Mouse (Mus musculus): ENCODE data around the gene Arhgap10. TPM values are rescaled to one million over a fixed set of nuclear protein-coding genes. Genes with fewer than 3 reads are reported as not detected.

Arhgap10 gene
- polyA plus RNA-seq, 1 experiment: 22.4 TPM

DNA sequence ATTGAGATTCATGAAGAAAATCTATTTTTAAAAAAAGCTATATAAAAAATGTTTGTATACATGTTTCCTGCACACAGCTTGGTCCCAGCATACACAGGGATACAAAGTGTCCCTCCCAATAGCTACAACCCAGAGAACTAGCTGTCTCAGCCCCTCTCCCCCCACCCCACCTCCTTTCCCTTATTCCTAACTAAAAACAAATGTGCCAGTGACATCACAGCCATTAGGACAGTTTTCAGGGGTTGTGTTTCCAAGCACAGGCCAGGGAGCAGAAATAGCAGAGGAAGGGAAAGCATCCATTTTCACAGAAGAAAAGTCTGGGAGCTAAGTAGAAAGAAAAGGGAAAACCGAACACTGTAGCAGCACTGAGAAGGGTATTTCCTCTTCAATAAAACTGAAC, 163.6 kb downstream of the Arhgap10 start:
- TF ChIP-seq CTCF (IDR thresholded peaks at IDR 0.05; ENCODE audit: extremely low read depth, insufficient read depth, low read length): no peak
- TF ChIP-seq POLR2A (IDR thresholded peaks at IDR 0.05; ENCODE audit: extremely low read depth, insufficient read depth, low read length): no peak
- peaks cover 2% of the 10 kb centered on the region; the same call in 1 of the 2 replicates for H3K4me1 ChIP-seq (ENCODE audit: control insufficient read depth, insufficient read depth, low read length)

DNA sequence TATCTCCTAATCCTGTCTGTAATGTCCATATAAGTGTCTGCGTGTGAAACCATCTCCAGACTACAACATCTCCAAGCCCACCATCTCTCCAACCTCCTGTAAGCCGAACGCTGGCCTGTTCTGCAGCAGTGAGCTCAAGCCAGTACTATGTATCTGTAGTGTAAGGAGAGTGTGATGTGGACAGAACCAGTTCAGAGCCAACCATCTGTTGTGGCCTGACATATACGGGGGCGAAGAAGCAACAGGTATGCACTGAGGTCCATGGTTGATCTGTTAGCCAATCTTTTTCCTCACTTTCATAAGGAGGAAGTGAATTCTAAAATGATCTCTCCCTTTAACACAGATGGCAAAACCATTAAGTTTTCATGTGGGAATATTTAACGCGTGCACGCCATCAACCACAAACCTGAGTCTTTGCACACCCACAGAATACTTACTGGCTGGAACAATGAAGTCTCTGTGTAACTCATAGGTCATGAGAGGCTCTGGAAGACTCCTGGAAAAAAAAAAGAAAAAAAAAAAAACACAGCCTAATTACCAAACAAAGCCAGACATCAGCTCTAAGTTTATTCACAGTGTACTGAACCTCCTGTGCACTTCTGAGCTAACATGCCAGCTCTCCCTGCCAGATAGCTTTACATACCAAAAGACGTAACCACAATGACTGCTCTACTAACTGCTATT, 166.4 kb downstream of the Arhgap10 start:
- H3K27ac ChIP-seq (ENCODE audit: insufficient read depth, low read length): no peak overlapping the region
- peaks cover 2% of the 10 kb centered on the region; the same call in 1 of the 2 replicates for H3K4me1 ChIP-seq (ENCODE audit: control insufficient read depth, insufficient read depth, low read length)
- TF ChIP-seq CTCF (IDR thresholded peaks at IDR 0.05; ENCODE audit: extremely low read depth, insufficient read depth, low read length) (no peak), POLR2A (IDR thresholded peaks at IDR 0.05; ENCODE audit: extremely low read depth, insufficient read depth, low read length) (no peak)
- no peak overlapping the region for H3K4me3 ChIP-seq (ENCODE audit: insufficient read depth, low read length)

More for the DNA sequence above, 163.6 kb downstream of the Arhgap10 start:
- Histone ChIP-seq H3K27ac (ENCODE audit: insufficient read depth, low read length) (no peak overlapping the region), H3K4me3 (ENCODE audit: insufficient read depth, low read length) (no peak overlapping the region)

DNA sequence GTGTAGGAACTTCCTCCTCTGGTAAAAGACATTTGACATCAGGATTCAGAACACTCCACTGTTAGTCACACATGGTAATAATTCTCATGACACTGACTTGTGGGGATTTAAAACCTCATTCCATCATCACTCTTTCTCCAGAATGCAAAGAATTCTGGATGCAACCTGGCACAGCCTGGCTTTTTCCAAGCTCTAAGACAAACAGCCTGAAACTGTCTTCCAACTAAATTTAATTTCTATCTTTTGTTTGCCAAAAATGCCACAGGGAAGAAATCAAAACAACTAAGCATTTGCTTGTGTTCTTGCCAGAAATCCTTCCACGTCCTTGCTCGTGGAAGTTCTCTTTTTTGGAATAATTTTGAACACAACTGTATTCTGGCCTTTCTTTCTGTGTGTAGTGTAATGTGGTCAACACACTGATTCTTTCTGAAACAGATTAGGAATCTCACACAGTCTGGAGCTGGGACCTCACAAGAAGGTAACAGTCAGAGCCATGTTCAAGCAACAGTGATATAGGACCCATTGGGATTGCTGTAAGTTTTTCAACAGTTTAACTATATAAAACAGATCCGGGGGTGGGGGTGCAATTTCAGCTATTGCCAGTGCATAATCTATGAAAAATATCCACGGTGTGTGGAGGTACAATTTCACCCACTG, 167.5 kb downstream of the Arhgap10 start:
- H3K27ac ChIP-seq (ENCODE audit: insufficient read depth, low read length): no peak overlapping the region
- H3K4me1 ChIP-seq (ENCODE audit: control insufficient read depth, insufficient read depth, low read length): no peaks in the 10 kb centered on the region; the same call in 1 of the 2 replicates
- no peak for TF ChIP-seq POLR2A (IDR thresholded peaks at IDR 0.05; ENCODE audit: extremely low read depth, insufficient read depth, low read length)
- no peak for TF ChIP-seq CTCF (IDR thresholded peaks at IDR 0.05; ENCODE audit: extremely low read depth, insufficient read depth, low read length)
- H3K4me3 ChIP-seq (ENCODE audit: insufficient read depth, low read length): no peak overlapping the region

DNA sequence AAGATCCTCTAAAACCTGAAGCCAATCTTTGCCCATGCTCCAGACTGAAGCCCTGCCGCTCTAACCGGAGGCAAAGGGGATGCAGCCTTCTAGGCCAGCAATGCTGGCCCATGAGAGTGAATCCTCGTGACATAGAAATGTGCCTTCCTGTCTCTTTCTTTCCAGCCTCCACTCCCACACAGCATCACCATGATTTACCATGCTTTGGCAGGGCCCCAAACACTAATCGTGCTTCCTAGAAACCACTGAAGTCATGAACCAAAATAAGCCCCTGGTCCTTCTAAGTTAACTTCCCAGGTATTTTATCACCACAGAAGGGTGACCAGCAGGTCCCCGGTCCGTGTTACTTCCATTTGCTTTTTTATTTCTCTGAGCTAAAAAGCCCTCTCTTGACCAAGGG, 173.8 kb downstream of the Arhgap10 start:
- TF ChIP-seq CTCF (IDR thresholded peaks at IDR 0.05; ENCODE audit: extremely low read depth, insufficient read depth, low read length) (no peak), POLR2A (IDR thresholded peaks at IDR 0.05; ENCODE audit: extremely low read depth, insufficient read depth, low read length) (no peak)
- Histone ChIP-seq H3K4me1 (ENCODE audit: control insufficient read depth, insufficient read depth, low read length) (no peaks in the 10 kb centered on the region; the same call in 1 of the 2 replicates), H3K27ac (ENCODE audit: insufficient read depth, low read length) (no peak overlapping the region), H3K4me3 (ENCODE audit: insufficient read depth, low read length) (no peak overlapping the region)

DNA sequence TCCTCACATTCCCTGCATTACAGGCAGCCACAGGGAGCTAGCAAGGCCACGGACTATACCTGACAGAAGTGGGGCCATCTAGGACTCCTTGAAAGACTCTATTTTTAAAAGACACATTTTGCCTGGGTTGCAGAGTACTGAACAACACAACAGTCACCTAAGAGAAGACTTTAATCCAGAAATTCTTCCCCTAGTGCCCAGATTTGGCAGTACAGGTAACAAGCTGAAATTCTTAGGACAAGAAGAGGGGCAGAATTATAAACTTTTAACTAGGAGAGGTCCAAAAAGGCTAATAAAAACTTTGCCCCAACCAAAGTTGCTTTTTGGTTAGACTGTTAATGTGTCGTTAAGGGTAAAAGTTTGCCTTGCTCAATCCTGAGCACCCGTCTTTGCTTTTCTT, 174.4 kb downstream of the Arhgap10 start:
- Histone ChIP-seq H3K4me3 (ENCODE audit: insufficient read depth, low read length) (no peak overlapping the region), H3K4me1 (ENCODE audit: control insufficient read depth, insufficient read depth, low read length) (no peaks in the 10 kb centered on the region; the same call in 1 of the 2 replicates), H3K27ac (ENCODE audit: insufficient read depth, low read length) (no peak overlapping the region)
- TF ChIP-seq POLR2A (IDR thresholded peaks at IDR 0.05; ENCODE audit: extremely low read depth, insufficient read depth, low read length) (no peak), CTCF (IDR thresholded peaks at IDR 0.05; ENCODE audit: extremely low read depth, insufficient read depth, low read length) (no peak)

DNA sequence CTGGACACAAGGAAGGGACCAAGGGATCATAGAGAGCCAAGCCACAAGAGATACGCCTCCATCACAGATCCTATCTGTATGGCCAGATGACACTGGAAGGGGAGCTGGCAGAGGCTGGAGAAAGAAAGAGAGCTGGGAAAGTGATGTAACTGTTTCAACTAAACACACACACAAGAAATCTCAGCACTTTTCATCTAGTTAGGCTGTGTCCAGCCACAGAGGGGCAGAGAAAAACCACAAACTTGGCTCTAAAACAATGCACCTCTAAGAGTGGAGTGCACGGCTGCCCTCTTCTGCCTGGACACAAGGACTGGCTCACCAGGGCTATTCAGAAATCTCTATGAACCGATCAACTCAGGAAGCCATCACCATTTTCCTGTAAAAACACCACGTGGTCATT, 175.6 kb downstream of the Arhgap10 start:
- TF ChIP-seq POLR2A (IDR thresholded peaks at IDR 0.05; ENCODE audit: extremely low read depth, insufficient read depth, low read length) (no peak), CTCF (IDR thresholded peaks at IDR 0.05; ENCODE audit: extremely low read depth, insufficient read depth, low read length) (no peak)
- H3K27ac ChIP-seq (ENCODE audit: insufficient read depth, low read length): no peak overlapping the region
- H3K4me3 ChIP-seq (ENCODE audit: insufficient read depth, low read length): no peak overlapping the region
- H3K4me1 ChIP-seq (ENCODE audit: control insufficient read depth, insufficient read depth, low read length): no peaks in the 10 kb centered on the region

DNA sequence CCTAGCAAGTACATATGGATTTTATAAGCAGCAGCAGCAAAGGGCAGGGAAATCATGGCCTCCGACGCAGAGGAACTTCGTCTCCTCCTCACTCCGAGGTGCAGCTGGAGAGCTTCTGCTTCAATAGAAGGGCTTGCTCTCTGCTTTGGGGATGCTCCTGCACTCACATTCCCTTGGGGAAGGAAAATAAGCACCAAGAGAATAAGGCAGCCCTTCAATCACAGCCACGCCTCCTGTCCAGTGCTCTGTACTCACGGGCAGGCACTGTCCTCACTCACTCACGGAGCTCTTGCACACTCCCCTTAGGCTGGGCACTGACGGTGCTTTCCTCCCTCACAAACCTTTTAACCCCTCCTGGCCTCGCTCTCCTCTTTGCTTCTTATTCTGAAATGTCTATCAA, 176.4 kb downstream of the Arhgap10 start:
- TF ChIP-seq POLR2A (IDR thresholded peaks at IDR 0.05; ENCODE audit: extremely low read depth, insufficient read depth, low read length) (no peak), CTCF (IDR thresholded peaks at IDR 0.05; ENCODE audit: extremely low read depth, insufficient read depth, low read length) (no peak)
- no peak overlapping the region for H3K27ac ChIP-seq (ENCODE audit: insufficient read depth, low read length)
- no peaks in the 10 kb centered on the region for H3K4me1 ChIP-seq (ENCODE audit: control insufficient read depth, insufficient read depth, low read length)
- no peak overlapping the region for H3K4me3 ChIP-seq (ENCODE audit: insufficient read depth, low read length)

DNA sequence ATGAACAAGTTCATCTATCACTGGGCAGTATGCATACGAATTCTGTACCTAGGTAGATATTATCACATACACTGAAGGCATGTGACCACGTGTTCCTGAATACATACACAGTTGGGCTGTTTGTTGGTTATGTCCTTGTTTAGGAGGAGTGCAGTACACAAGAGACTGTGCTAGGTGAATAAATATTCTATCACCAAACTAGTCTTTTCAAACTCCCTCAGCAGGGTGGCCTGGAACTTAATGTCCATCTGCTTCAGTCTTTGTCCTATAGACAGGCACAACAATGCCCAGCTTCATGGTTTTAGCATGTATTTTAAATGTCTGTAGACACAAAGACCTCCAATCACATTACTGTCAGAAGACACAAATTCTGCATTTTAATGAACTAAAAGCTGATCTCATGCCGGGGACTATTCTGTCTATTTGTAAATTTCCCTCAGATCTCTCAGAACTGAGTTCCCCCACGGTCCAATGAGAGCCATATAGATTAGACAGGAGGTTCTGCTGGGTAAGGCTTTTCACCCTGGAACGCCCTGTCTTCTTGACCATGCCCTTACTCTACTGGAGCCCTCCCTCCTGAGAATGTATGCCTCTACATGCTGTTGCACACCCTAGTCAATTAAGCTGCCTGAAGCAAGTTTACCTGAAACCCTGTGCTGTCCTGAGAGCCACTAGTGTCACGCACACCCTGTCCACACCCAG, 177.6 kb downstream of the Arhgap10 start:
- Histone ChIP-seq H3K27ac (ENCODE audit: insufficient read depth, low read length) (no peak overlapping the region), H3K4me3 (ENCODE audit: insufficient read depth, low read length) (no peak overlapping the region), H3K4me1 (ENCODE audit: control insufficient read depth, insufficient read depth, low read length) (no peaks in the 10 kb centered on the region)
- TF ChIP-seq CTCF (IDR thresholded peaks at IDR 0.05; ENCODE audit: extremely low read depth, insufficient read depth, low read length) (no peak), POLR2A (IDR thresholded peaks at IDR 0.05; ENCODE audit: extremely low read depth, insufficient read depth, low read length) (no peak)

DNA sequence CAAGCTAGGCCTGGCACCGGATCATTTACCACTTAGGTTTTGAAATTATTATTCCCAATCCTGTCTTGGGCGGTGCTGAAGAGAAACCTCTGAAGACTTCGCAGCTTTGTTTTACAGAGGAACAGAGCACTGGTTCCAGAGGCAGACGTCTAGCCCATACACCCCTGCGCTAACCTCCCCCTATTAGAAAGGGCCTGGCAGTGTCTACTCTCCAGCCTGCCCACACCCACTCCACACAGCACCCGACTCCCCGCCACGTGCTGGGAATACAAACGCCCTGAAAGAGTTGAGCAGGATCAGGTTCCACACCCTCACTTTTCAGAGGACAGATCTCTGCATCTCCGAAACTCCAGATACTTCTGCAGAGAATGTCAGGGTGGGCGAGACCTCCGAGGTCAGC, 180.5 kb downstream of the Arhgap10 start:
- TF ChIP-seq CTCF (IDR thresholded peaks at IDR 0.05; ENCODE audit: extremely low read depth, insufficient read depth, low read length): no peak
- no peak overlapping the region for H3K4me3 ChIP-seq (ENCODE audit: insufficient read depth, low read length)
- no peak overlapping the region for H3K27ac ChIP-seq (ENCODE audit: insufficient read depth, low read length)
- H3K4me1 ChIP-seq (ENCODE audit: control insufficient read depth, insufficient read depth, low read length): no peaks in the 10 kb centered on the region
